Mouse (Mus musculus) CH12.LX (cell line): ENCODE data around the gene Lemd2.

ENCODE experiments used
- CTCF ChIP-seq, 2 experiments: IDR thresholded peaks in 1 of 2; conservative IDR thresholded peaks in 1 of 2; 2 replicates each; pipeline ENCODE4 v1.5.1; 2011 to 2012; ENCODE audit warnings: low read depth in 2 of 2, low read length in 2 of 2, improper control_type of control experiment in 1 of 2, inconsistent platforms in 1 of 2, mild to moderate bottlenecking in 1 of 2, moderate library complexity in 1 of 2
- E2F4 ChIP-seq: IDR thresholded peaks from 2 replicates; pipeline ENCODE4 v1.6.1; 2011; ENCODE audit warnings: low read depth, low read length, improper control_type of control experiment; ENCODE audit not compliant: insufficient replicate concordance
- ELF1 ChIP-seq: IDR thresholded peaks from 2 replicates; pipeline ENCODE4 v1.6.1; 2014; ENCODE audit warnings: low read depth, mild to moderate bottlenecking, inconsistent platforms, low read length, improper control_type of control experiment
- GABPA ChIP-seq: IDR thresholded peaks from 2 replicates; pipeline ENCODE4 v1.6.1; 2012; ENCODE audit warnings: low read depth, low read length, improper control_type of control experiment, inconsistent platforms; ENCODE audit not compliant: insufficient replicate concordance
- MAX ChIP-seq: IDR thresholded peaks from 2 replicates; pipeline ENCODE4 v1.6.1; 2011; ENCODE audit warnings: low read length, improper control_type of control experiment
- MEF2A ChIP-seq: IDR thresholded peaks from 2 replicates; pipeline ENCODE4 v1.6.1; 2014; ENCODE audit warnings: low read depth, mild to moderate bottlenecking, inconsistent platforms, low read length, improper control_type of control experiment, borderline replicate concordance
- MYC ChIP-seq: IDR thresholded peaks from 2 replicates; pipeline ENCODE4 v1.6.1; 2011; ENCODE audit warnings: low read depth, mild to moderate bottlenecking, improper control_type of control experiment, low read length
- POLR2A ChIP-seq: IDR thresholded peaks from 2 replicates; pipeline ENCODE4 v1.6.1; 2011; ENCODE audit warnings: low read depth, mild to moderate bottlenecking, improper control_type of control experiment, low read length
- SIN3A ChIP-seq: IDR thresholded peaks from 2 replicates; pipeline ENCODE4 v1.6.1; 2012; ENCODE audit warnings: low read length, improper control_type of control experiment, inconsistent platforms
- USF1 ChIP-seq: IDR thresholded peaks from 2 replicates; pipeline ENCODE4 v1.6.1; 2014; ENCODE audit warnings: low read depth, mild to moderate bottlenecking, inconsistent platforms, low read length, improper control_type of control experiment
- USF2 ChIP-seq: conservative IDR thresholded peaks from 2 replicates; pipeline ENCODE4 v1.6.1; 2011; ENCODE audit warnings: low read depth, low read length, improper control_type of control experiment
- ZKSCAN1 ChIP-seq: IDR thresholded peaks from 2 replicates; pipeline ENCODE4 v1.6.1; 2012; ENCODE audit warnings: low read depth, inconsistent platforms, low read length, improper control_type of control experiment, borderline replicate concordance

DNA sequence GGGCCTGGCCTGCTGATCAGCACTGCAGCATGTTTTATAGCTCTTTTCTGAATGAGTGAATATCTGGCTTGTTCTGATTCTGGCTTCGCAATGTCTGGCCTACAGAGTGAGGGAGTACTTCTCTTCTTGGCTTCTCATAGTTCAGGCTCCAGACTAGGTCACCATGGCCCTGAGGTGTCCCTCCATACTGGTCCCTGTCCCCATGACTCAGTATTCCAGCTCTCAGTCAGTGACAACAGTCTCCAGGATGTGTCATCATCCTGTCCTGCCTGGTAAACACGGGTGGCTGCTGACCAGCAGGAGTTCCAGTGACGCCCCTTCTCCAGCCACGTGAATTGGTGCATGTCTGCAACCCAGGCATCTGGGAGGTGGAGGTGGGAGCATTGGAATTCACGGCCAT lies 33.1 kb downstream of the Lemd2 start:
- TF ChIP-seq MYC (no peak), MAX (no peak), CTCF (conservative IDR thresholded peaks at IDR 0.05 in 1 of 2, IDR thresholded peaks at IDR 0.05 in 1 of 2; ENCODE audit: low read depth in 2 of 2, low read length in 2 of 2) (no peak), MEF2A (no peak), POLR2A (no peak), USF2 (no peak), SIN3A (no peak), USF1 (no peak), ZKSCAN1 (no peak), ELF1 (no peak), GABPA (no peak), E2F4 (no peak)
